Mouse (Mus musculus): ENCODE data around the gene Fam83g. TPM values are rescaled to one million over a fixed set of nuclear protein-coding genes. Genes with fewer than 3 reads are reported as not detected.
A peak's percentile ranks its signal among the peaks of the same experiment; 100 is the strongest.

Gene Fam83g
- polyA plus RNA-seq, 1 experiment from 2014 or later: 20.7 TPM

GRCm38 (mm10) chr11:61705581-61705980, 21.7 kb downstream of the Fam83g start:
- Histone ChIP-seq H3K9me3 (ENCODE audit: control insufficient read depth) (no peaks in the 10 kb centered on the region), H3K9ac (ENCODE audit: low read depth, low read length) (no peak overlapping the region), H3K36me3 (ENCODE audit: control insufficient read depth, insufficient read depth) (peaks cover 26% of the 10 kb centered on the region), H3K4me2 (replicated peaks; ENCODE audit: low read depth) (no peak overlapping the region), H3K4me3 (ENCODE audit: low read depth, low read length) (no peak overlapping the region), H3K27ac (ENCODE audit: low read depth, low read length) (no peak overlapping the region), H3K27me3 (replicated peaks; ENCODE audit: control insufficient read depth, insufficient read depth, low read length) (no peaks in the 10 kb centered on the region), H3K4me1 (replicated peaks; ENCODE audit: control insufficient read depth, insufficient read depth, low read length) (no peaks in the 10 kb centered on the region; the same call in 1 of the 2 replicates)
- no peak for ATAC-seq
- TF ChIP-seq CTCF (IDR thresholded peaks at IDR 0.05; ENCODE audit: low read depth): no peak
- 93% methylated on average over 2 of the region's 2 CpGs for WGBS

- no peak for TF ChIP-seq CTCF (IDR thresholded peaks at IDR 0.05; ENCODE audit: low read depth)
- ATAC-seq: no peak
- Histone ChIP-seq H3K36me3 (ENCODE audit: control insufficient read depth, insufficient read depth) (peaks cover 24% of the 10 kb centered on the region), H3K27ac (ENCODE audit: low read depth, low read length) (no peak overlapping the region), H3K4me1 (replicated peaks; ENCODE audit: control insufficient read depth, insufficient read depth, low read length) (no peaks in the 10 kb centered on the region; the same call in 1 of the 2 replicates), H3K4me2 (replicated peaks; ENCODE audit: low read depth) (no peak overlapping the region), H3K27me3 (replicated peaks; ENCODE audit: control insufficient read depth, insufficient read depth, low read length) (no peaks in the 10 kb centered on the region), H3K9me3 (ENCODE audit: control insufficient read depth) (no peaks in the 10 kb centered on the region), H3K9ac (ENCODE audit: low read depth, low read length) (no peak overlapping the region), H3K4me3 (ENCODE audit: low read depth, low read length) (no peak overlapping the region)
- WGBS: 47% methylated on average over 4 of the region's 4 CpGs
Observed at GRCm38 (mm10) chr11:61706232-61706631, 22.3 kb downstream of the Fam83g start.

- Histone ChIP-seq H3K4me2 (replicated peaks; ENCODE audit: low read depth) (no peak overlapping the region), H3K27ac (ENCODE audit: low read depth, low read length) (no peak overlapping the region), H3K4me1 (replicated peaks; ENCODE audit: control insufficient read depth, insufficient read depth, low read length) (no peaks in the 10 kb centered on the region; the same call in 1 of the 2 replicates), H3K4me3 (ENCODE audit: low read depth, low read length) (no peak overlapping the region), H3K9ac (ENCODE audit: low read depth, low read length) (no peak overlapping the region), H3K9me3 (ENCODE audit: control insufficient read depth) (no peaks in the 10 kb centered on the region), H3K36me3 (ENCODE audit: control insufficient read depth, insufficient read depth) (no peaks in the 10 kb centered on the region; the same call in 1 of the 2 replicates), H3K27me3 (replicated peaks; ENCODE audit: control insufficient read depth, insufficient read depth, low read length) (no peaks in the 10 kb centered on the region)
- TF ChIP-seq CTCF (IDR thresholded peaks at IDR 0.05; ENCODE audit: low read depth): peak; percentile 24; the same call in 1 of the 2 replicates
- no peak for ATAC-seq
- 60% methylated on average over 3 of the region's 3 CpGs for WGBS
Observed at GRCm38 (mm10) chr11:61708928-61709327, 25.0 kb downstream of the Fam83g start.

GRCm38 (mm10) chr11:61713157-61713855, 29.4 kb downstream of the Fam83g start:
- Histone ChIP-seq H3K4me1 (replicated peaks; ENCODE audit: control insufficient read depth, insufficient read depth, low read length) (no peaks in the 10 kb centered on the region), H3K4me2 (replicated peaks; ENCODE audit: low read depth) (no peak overlapping the region), H3K9me3 (ENCODE audit: control insufficient read depth) (no peaks in the 10 kb centered on the region), H3K9ac (ENCODE audit: low read depth, low read length) (0 out of 2 replicates have a peak overlapping the region, but pooled peaks have one; percentile 7), H3K27ac (ENCODE audit: low read depth, low read length) (no peak overlapping the region), H3K36me3 (ENCODE audit: control insufficient read depth, insufficient read depth) (no peaks in the 10 kb centered on the region), H3K27me3 (replicated peaks; ENCODE audit: control insufficient read depth, insufficient read depth, low read length) (no peaks in the 10 kb centered on the region), H3K4me3 (ENCODE audit: low read depth, low read length) (no peak overlapping the region)
- ATAC-seq: no peak
- TF ChIP-seq CTCF (IDR thresholded peaks at IDR 0.05; ENCODE audit: low read depth): no peak
- WGBS: 73% methylated on average over 15 of the region's 15 CpGs

- Histone ChIP-seq H3K9me3 (ENCODE audit: control insufficient read depth) (no peaks in the 10 kb centered on the region), H3K9ac (ENCODE audit: low read depth, low read length) (no peak overlapping the region), H3K4me3 (ENCODE audit: low read depth, low read length) (no peak overlapping the region), H3K27me3 (replicated peaks; ENCODE audit: control insufficient read depth, insufficient read depth, low read length) (no peaks in the 10 kb centered on the region), H3K27ac (ENCODE audit: low read depth, low read length) (no peak overlapping the region), H3K36me3 (ENCODE audit: control insufficient read depth, insufficient read depth) (no peaks in the 10 kb centered on the region), H3K4me2 (replicated peaks; ENCODE audit: low read depth) (no peak overlapping the region), H3K4me1 (replicated peaks; ENCODE audit: control insufficient read depth, insufficient read depth, low read length) (no peaks in the 10 kb centered on the region)
- WGBS: 44% methylated on average over 11 of the region's 11 CpGs
- ATAC-seq: peak; percentile 63; the same call in 1 of the 2 replicates
- TF ChIP-seq CTCF (IDR thresholded peaks at IDR 0.05; ENCODE audit: low read depth): peak; percentile 96
Observed at GRCm38 (mm10) chr11:61714346-61715117, 30.6 kb downstream of the Fam83g start.

- 61% methylated on average over 6 of the region's 6 CpGs for WGBS
- Histone ChIP-seq H3K9ac (ENCODE audit: low read depth, low read length) (no peak overlapping the region), H3K4me2 (replicated peaks; ENCODE audit: low read depth) (no peak overlapping the region), H3K27ac (ENCODE audit: low read depth, low read length) (no peak overlapping the region), H3K9me3 (ENCODE audit: control insufficient read depth) (no peaks in the 10 kb centered on the region), H3K4me3 (ENCODE audit: low read depth, low read length) (no peak overlapping the region), H3K27me3 (replicated peaks; ENCODE audit: control insufficient read depth, insufficient read depth, low read length) (no peaks in the 10 kb centered on the region), H3K4me1 (replicated peaks; ENCODE audit: control insufficient read depth, insufficient read depth, low read length) (no peaks in the 10 kb centered on the region), H3K36me3 (ENCODE audit: control insufficient read depth, insufficient read depth) (no peaks in the 10 kb centered on the region)
- ATAC-seq: no peak
- no peak for TF ChIP-seq CTCF (IDR thresholded peaks at IDR 0.05; ENCODE audit: low read depth)
Observed at GRCm38 (mm10) chr11:61715130-61715529, 31.2 kb downstream of the Fam83g start.
